Mouse (Mus musculus) neural tube, embryonic 13.5 days (tissue): ENCODE measurements around the gene Prickle4. TPM values are rescaled to one million over a fixed set of nuclear protein-coding genes. Genes with fewer than 3 reads are reported as not detected.

Experiments
- ATAC-seq: fragments of 200-750 bp; cut with Nextera tagmentation; 2 replicates; pipeline ENCODE4 v1.8.0; 2017; ENCODE audit warnings: low read depth, mild to moderate bottlenecking, moderate TSS enrichment, moderate library complexity
- H3K27ac ChIP-seq: fragments of 300-500 bp; sonication (generic); replicated peaks from 2 replicates; pipeline ENCODE4 v1.5.1; 2015; ENCODE audit warnings: moderate library complexity, mild to moderate bottlenecking, inconsistent platforms
- H3K27me3 ChIP-seq: fragments of 300-500 bp; sonication (generic); 2 replicates; pipeline ENCODE4 v1.6.1; 2015; ENCODE audit warnings: mild to moderate bottlenecking, inconsistent platforms
- H3K36me3 ChIP-seq: fragments of 300-500 bp; sonication (generic); 2 replicates; pipeline ENCODE4 v1.6.1; 2015; ENCODE audit warnings: mild to moderate bottlenecking, inconsistent platforms
- H3K4me1 ChIP-seq: fragments of 300-500 bp; sonication (generic); replicated peaks from 2 replicates; pipeline ENCODE4 v1.6.1; 2015; ENCODE audit warnings: inconsistent platforms
- H3K4me2 ChIP-seq: fragments of 300-500 bp; sonication (generic); 2 replicates; pipeline ENCODE4 v1.6.1; 2015; ENCODE audit warnings: inconsistent platforms, mild to moderate bottlenecking, moderate library complexity
- H3K4me3 ChIP-seq: fragments of 300-500 bp; sonication (generic); 2 replicates; pipeline ENCODE4 v1.5.1; 2015; ENCODE audit warnings: mild to moderate bottlenecking, inconsistent platforms
- H3K9ac ChIP-seq: fragments of 300-500 bp; sonication (generic); 2 replicates; pipeline ENCODE4 v1.6.1; 2015; ENCODE audit warnings: moderate library complexity, mild to moderate bottlenecking, inconsistent platforms
- H3K9me3 ChIP-seq: fragments of 300-500 bp; sonication (generic); 2 replicates; pipeline ENCODE4 v1.6.1; 2016; ENCODE audit warnings: inconsistent platforms
- WGBS: fragments of 180-500 bp; shearing (Covaris S2); methylation state at CpG from one replicate; pipeline ENCODE4 v1.1.7; 2015; 5-methylcytosine and 5-hydroxymethylcytosine counted together
- polyA plus RNA-seq: library from polyadenylated mRNA; unstranded; fragments of >200 nt; fragmentation: Nextera tagmentation; extraction: Ambion mirVana; gene quantifications from 2 replicates; pipeline ENCODE4 v1.2.1, GENCODE M21; 2015

The Prickle4 gene
- 0.95 and 1.4 TPM in 2 replicates for polyA plus RNA-seq

DNA sequence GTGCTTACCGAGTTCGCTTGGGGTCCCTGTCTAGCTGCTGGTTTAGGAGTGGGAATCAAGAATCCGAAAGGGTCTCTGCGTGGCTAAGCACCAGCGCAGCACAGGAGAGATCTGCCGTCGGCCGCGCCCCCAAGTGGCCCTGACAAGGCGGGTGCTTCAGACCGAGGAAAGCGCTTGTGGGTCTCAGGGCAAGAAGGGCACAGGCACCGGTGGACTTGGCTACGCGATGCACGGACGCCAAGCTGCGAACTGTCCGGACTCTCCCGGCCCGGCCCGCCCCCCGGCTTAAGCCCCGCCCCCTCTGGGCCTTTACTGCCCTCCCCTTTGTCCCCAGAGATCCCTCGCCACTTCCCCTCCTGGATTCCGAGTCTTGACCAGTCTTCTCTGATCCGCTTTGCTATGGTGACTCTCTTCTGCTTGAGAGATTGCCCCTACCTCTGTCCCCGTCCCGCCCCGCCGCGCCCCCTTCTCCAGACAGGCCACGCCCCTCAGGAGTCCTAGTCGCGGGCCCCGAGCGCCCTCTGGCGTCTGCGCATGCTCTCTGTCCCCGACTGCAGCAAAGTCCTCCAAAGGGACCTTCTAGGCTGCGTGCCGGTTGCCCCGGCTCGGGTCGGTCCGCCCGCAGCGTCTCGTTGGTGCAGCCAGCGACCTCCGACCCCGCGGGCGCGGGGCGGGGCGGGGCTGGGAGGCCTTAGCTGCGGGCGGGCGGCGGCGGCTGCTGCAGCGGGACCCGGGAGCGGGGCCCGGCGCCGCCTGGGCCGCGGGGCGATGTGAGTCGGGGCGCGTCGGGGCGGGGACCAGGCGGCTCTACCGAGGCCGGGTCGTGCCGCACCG lies at the start of gene Prickle4:
Gene Prickle4, minus strand, starts transcription at position 234 of the 834 bp plus-strand sequence.
- H3K9ac ChIP-seq = peak within 1 kb of the TSS; percentile 87
- no peaks in the 10 kb centered on the region; the same call in 1 of the 2 replicates for H3K27me3 ChIP-seq
- peak within 1 kb of the TSS; percentile 78 for H3K27ac ChIP-seq
- peak within 1 kb of the TSS; percentile 71 for H3K4me3 ChIP-seq
- peak; percentile 95 for ATAC-seq
- under 1% methylated on average over 79 of the region's 82 CpGs for WGBS
- H3K4me1 ChIP-seq = peaks cover 21% of the 10 kb centered on the region
- peak within 1 kb of the TSS; percentile 79 for H3K4me2 ChIP-seq
- H3K9me3 ChIP-seq = no peaks in the 10 kb centered on the region
- peaks cover 14% of the 10 kb centered on the region; the same call in 1 of the 2 replicates for H3K36me3 ChIP-seq

DNA sequence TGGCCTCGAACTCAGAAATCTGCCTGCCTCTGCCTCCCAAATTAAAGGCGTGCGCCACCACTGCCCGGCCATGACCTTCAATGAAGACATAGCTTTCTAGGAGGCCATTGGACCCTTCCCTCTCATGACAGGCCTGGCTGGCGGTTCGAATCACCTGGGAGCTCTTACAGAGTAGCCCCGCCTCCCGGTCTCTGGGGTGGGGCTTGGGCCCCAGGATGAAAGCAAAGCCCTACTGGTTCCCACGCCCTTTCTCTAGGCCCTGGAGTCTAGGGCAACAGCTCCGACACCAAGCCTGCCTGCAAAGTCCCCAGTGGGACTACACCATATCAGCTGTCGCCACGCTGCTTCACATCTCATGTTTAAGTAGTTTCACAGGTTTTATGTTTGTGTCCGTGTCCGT lies 49.5 kb upstream of the Prickle4 start:
- no peak for ATAC-seq
- H3K4me2 ChIP-seq = no peak overlapping the region
- WGBS = 92% methylated on average over 14 of the region's 14 CpGs
- peaks cover 22% of the 10 kb centered on the region for H3K27me3 ChIP-seq
- H3K4me1 ChIP-seq = peaks cover 8% of the 10 kb centered on the region
- no peaks in the 10 kb centered on the region for H3K36me3 ChIP-seq
- H3K9ac ChIP-seq = no peak overlapping the region
- H3K4me3 ChIP-seq = no peak overlapping the region
- H3K9me3 ChIP-seq = no peaks in the 10 kb centered on the region
- H3K27ac ChIP-seq = no peak overlapping the region

DNA sequence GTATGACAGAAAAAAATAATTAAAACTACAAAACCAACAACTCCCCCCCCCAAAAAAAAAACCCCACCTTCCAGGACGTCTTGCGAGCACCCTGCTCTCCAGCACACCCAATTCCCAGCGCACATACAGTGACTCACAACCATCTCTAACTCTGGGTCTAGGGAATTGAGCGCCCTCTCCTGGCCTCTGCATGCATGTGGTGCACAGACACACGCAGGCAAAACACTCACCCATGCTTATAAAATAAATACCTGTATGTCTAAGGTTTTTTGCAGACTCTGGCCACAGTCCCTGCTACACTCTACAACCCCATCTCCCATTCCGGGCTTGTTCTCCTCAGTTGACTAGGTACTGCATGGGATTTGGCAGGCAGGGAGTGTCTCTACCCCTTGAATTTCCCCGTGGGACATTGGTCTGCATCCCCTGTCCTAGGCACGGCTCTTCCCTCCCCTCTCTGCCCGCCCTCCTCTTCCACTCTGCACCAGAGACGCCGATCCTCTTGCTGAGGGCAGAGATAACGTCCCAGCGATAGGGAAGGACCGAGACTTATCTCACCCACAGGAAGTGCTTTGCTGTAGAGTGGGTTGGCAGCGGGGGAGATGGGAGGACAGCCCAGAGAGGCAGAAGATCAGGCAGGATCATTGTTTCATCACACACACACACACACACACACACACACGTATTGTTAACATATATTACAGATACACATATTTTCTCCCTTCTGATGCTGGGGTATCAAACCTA lies 48.6 kb upstream of the Prickle4 start:
- Histone ChIP-seq H3K27me3 (peaks cover 32% of the 10 kb centered on the region), H3K4me2 (no peak overlapping the region), H3K4me3 (no peak overlapping the region), H3K9me3 (no peaks in the 10 kb centered on the region), H3K36me3 (no peaks in the 10 kb centered on the region), H3K9ac (no peak overlapping the region), H3K4me1 (peaks cover 17% of the 10 kb centered on the region), H3K27ac (no peak overlapping the region)
- 39% methylated on average over 16 of the region's 16 CpGs for WGBS
- ATAC-seq = no peak

DNA sequence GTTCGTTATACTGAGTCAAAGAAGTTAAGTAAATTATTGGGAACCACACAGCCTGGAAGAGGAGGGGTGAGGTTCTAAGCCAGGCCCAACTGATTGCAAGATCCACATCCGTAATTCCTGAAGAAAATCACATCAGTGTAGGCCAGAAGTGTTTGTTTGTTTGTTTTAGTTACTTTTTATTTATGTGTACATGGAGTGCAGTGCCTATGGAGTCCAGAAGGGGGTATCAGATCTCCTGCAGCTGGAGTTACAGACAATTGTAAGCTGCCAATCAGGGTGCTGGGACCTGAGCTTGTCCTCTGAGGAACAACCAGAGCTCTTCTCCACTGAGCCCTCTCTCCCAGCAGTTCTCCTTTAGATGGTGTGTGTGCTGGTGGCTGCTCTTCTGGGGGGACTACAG lies 45.6 kb upstream of the Prickle4 start:
- Histone ChIP-seq H3K27me3 (peaks cover 44% of the 10 kb centered on the region), H3K9ac (no peak overlapping the region), H3K27ac (no peak overlapping the region), H3K36me3 (no peaks in the 10 kb centered on the region), H3K9me3 (no peaks in the 10 kb centered on the region), H3K4me2 (no peak overlapping the region), H3K4me3 (no peak overlapping the region), H3K4me1 (peaks cover 30% of the 10 kb centered on the region)
- WGBS = 49% methylated on average over 2 of the region's 2 CpGs
- no peak for ATAC-seq

DNA sequence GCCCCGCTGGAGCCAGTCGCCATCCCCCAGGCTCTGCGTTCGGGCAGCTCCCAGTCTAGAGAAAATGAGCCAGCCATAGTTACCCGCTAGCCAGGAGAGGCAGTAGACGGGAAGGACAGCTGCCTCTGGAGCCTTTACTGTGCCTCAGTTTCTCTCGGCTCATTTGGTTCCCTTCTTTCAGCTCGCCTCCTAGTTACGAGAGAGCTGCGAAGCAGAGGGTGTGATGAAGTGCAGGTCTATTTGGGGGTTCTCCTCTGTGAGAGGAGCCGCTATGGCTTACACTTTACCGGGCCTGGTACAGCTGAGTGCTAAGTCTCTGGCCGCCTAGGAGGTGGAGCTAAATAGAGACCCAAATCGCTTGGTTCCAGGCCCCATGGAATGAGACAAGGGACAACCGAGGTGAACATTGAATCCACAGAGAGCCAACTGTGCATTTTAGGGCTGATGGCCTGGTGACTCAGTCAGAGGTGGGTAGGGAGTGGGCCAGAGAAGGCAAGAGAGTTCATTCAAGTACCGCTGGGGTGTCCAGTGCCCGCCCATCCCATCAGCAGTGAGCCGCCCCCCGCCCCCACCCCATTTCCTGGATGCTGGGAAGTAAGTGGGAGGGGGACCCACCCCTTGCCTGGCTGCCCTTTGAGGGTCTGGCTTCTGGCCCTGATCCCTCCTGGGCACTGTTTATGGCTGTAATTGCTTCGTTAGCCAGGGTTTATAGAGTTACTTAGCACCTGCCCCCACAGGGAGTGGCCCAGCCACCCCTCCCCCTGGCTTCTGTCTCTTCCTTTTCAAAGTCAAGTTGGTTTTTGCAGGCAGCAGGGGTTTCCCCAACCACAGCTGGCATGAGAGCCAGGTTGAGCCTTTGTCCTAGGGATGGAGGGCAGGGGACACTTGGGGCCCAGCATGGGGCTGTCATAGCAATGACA lies 44.6 kb upstream of the Prickle4 start:
- Histone ChIP-seq H3K27ac (no peak overlapping the region), H3K4me1 (peaks cover 30% of the 10 kb centered on the region), H3K4me3 (peak overlapping the region; percentile 56), H3K4me2 (peak overlapping the region; percentile 75), H3K36me3 (no peaks in the 10 kb centered on the region), H3K27me3 (peaks cover 44% of the 10 kb centered on the region), H3K9ac (peak overlapping the region; percentile 69), H3K9me3 (no peaks in the 10 kb centered on the region)
- WGBS = 3% methylated on average over 20 of the region's 20 CpGs
- no peak for ATAC-seq

DNA sequence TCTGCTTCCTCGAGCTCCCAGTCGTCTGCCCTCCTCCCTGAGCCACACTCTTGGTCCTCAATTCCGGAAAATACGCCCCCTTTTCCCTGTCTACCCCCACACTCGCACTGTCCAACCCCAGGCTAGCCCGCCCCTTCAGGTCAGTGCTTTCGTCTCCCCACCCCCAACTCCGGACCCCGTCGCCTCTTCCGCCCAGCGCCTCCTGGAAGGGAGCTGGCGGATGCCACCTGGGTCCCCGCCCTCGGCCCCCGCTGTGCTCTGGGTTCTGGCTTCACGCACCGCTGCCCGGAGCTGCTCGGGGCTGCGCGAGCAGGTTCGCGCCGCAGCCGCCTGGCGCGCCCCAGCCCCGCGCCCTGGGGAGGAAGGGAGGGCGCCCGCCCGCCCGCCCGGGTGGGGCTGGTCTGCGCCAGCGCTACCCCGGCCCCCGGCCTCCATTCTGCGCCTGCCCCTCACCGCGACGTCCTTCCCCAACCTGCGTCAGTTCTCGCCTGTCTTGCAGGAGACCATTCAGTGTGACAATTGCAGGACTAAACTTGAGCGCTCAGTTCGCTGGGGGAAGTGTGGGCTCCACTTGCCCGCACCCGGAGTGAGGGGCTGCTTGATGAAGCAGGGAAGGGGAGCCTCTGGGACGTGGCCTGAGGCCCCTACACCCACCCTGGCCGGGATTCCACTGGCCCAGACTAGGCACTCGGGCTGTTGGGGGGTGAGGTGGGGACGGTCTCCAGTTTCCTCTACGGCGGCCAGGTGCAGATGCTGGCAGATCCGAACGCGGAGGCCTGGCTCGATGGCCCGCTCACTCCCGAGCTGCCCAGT lies 43.7 kb upstream of the Prickle4 start:
- Histone ChIP-seq H3K36me3 (no peaks in the 10 kb centered on the region), H3K4me2 (peak overlapping the region; percentile 75), H3K27ac (peak overlapping the region; percentile 28; the same call in 1 of the 2 replicates), H3K9ac (peak overlapping the region; percentile 69), H3K4me1 (peaks cover 30% of the 10 kb centered on the region), H3K4me3 (peak overlapping the region; percentile 56), H3K27me3 (peaks cover 44% of the 10 kb centered on the region), H3K9me3 (no peaks in the 10 kb centered on the region)
- ATAC-seq = peak; percentile 13
- 2% methylated on average over 52 of the region's 61 CpGs for WGBS

DNA sequence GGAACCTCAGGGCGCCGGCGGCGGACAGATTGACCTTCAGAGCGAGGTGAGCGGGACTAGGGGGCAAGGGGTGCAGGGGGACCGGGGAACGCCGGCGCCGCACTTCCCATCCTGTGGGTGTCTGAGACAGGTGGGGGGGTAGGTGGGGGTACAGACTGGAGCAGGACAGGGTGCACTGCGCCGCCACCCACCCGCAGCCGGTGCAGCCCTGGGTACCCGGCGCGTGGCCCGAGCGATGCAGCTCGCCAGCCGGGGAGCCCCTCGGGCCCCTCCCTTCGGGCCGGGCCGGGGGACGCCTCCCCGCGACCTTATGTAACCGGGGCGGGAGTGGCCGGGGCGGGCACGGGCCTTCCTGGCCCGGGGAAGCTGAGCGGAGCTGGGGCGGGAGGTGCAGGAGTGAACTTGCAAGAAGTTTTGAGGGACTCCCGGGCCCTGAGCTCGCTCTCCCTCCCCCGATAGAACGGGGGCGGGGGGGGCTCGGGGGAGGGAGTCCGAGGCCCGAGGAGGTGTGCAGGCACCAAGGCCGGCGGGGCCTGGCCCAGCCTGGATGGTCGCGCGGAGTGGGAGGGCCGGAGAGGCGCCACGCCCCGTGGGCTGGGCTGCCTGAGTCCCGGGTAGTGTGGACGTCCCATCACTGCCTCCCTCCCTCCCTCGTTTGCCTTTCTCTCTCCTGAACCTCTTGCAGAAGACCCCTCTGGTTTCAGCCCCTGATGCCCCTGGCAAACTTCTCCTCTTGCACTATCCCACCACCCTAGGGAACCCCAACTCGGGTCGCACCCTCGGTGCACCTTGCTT lies 42.9 kb upstream of the Prickle4 start:
- peak overlapping the region; percentile 75 for H3K4me2 ChIP-seq
- peak overlapping the region; percentile 28; the same call in 1 of the 2 replicates for H3K27ac ChIP-seq
- H3K36me3 ChIP-seq = no peaks in the 10 kb centered on the region
- peak overlapping the region; percentile 56 for H3K4me3 ChIP-seq
- peak overlapping the region; percentile 69 for H3K9ac ChIP-seq
- 1% methylated on average over 51 of the region's 60 CpGs for WGBS
- no peaks in the 10 kb centered on the region for H3K9me3 ChIP-seq
- peak; percentile 84 for ATAC-seq
- peaks cover 30% of the 10 kb centered on the region for H3K4me1 ChIP-seq
- peaks cover 44% of the 10 kb centered on the region for H3K27me3 ChIP-seq

DNA sequence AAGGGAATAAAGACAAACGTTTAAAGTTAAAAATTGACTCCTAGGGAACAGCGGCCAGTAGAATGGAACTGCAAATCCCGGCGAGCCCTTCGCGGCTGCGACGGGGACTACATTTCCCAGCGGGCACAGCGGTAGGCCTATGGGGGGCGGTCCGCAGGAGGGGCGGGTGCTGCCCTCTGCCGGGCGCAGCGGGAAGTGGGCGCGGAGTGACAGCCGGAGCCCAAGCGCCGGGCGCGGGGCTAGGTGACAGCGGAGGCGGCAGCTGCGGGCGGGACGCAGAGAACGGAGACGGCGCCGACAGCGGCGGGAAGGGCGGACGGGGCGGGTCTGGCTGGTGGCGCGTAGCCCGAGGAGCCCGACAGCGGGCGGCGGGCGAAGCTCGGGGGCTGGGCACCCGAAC lies 42.3 kb upstream of the Prickle4 start, which contains the start of gene Tfeb:
Gene Tfeb, plus strand, starts transcription at position 175 of the 400 bp plus-strand sequence.
- H3K4me3 ChIP-seq = peak within 1 kb of the TSS; percentile 56
- ATAC-seq = peak; percentile 82
- peak within 1 kb of the TSS; percentile 69 for H3K9ac ChIP-seq
- H3K4me1 ChIP-seq = peaks cover 30% of the 10 kb centered on the region
- under 1% methylated on average over 46 of the region's 47 CpGs for WGBS
- peaks cover 43% of the 10 kb centered on the region for H3K27me3 ChIP-seq
- no peaks in the 10 kb centered on the region for H3K9me3 ChIP-seq
- peak within 1 kb of the TSS; percentile 75 for H3K4me2 ChIP-seq
- 0 out of 2 replicates have a peak within 1 kb of the TSS, but pooled peaks have one; percentile 28 for H3K27ac ChIP-seq
- no peaks in the 10 kb centered on the region for H3K36me3 ChIP-seq

DNA sequence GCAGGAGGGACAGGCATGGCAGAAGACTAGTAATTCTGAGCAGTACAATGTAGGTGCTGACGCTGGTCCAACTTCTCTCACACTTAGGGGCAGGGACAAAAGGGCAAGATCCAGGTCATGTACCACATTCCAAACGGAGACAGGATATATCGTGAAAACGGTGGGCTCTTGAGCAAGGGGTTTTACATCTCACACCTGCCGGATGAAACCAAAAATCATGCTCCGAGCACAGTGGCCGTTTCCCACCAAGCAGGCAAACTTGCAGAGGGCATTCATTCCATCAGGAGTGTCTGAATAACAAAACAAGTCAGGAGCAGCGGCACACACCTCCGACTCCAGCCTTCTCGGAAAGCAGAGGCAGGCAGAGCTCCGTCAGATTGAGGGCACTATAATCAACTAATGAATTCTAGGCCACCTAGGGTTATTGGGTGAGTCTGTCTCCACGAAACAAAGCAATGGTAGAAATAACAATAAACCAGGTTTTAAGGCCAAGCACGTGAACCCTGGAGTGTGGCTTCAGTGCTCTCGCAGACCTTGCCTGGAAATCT lies 41.1 kb upstream of the Prickle4 start:
- Histone ChIP-seq H3K9ac (no peak overlapping the region), H3K4me2 (no peak overlapping the region), H3K36me3 (no peaks in the 10 kb centered on the region), H3K27me3 (peaks cover 34% of the 10 kb centered on the region), H3K4me3 (no peak overlapping the region), H3K4me1 (peaks cover 30% of the 10 kb centered on the region), H3K27ac (no peak overlapping the region), H3K9me3 (no peaks in the 10 kb centered on the region)
- ATAC-seq = no peak
- 71% methylated on average over 14 of the region's 14 CpGs for WGBS
